Mouse (Mus musculus): ENCODE measurements around the gene Tspan3.
A peak's percentile ranks its signal among the peaks of the same experiment; 100 is the strongest.

The Tspan3 gene

GRCm38 (mm10) chr9:56158077-56158476 is 7.2 kb downstream of the Tspan3 start:
- no peak for DNase-seq (ENCODE audit: low spot score)

DNA sequence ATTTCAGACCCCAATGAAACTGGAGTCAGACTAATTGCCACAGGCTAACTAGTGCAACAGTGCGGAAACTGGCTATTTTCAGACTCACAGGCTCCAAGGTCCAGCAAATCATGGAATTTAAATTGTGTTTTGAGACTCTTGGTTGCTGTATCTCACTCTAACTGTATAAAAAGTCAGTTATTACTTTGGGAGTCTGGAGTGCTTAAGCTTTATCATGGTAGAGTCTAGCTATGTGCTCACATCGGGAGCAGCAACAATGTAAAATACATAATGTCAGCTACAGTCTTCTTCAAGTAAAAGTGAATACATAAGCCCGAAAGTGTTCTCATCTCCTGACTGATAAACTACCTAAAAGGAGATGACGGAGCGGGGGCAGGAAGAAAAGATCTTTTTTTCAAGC is 10.7 kb downstream of the Tspan3 start:
- no peak for DNase-seq (ENCODE audit: low spot score)

- no peak for DNase-seq (ENCODE audit: low spot score)
These were observed 12.7 kb downstream of the Tspan3 start for GRCm38 (mm10) chr9:56152482-56153007.

DNA sequence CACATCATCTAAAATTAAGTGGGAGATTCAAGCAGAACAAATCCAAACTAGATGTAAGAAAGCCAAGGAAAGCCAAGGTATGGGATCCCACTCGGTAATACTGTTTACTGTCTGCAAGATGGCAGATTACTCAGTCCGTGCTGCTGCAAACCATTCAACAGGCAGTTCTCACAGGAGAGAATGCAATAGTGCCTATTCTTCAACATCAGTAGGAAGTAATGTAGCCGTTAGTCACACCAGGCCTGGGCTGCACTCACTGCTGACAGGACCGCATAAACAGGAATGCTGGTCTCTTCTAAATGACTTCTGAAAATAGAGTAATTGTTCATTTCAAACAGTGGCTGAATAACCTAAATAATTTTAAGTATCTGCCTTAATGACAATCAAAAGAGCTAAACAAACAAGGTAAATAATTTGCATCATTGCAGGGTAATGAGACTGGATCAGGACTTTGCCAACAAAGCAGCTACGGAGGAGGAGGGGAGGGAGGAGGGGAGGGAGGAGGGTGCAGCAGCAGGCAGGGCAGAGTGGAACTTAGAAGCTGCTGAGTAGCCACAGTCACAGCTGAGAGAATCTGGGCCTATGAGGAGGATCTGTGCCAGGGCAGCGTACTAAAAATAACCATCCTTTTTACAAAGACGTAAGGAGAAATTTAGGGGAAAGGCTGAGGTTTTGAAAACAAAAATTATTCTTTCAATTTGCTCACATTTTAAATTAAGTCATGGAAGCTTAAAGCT is 13.4 kb downstream of the Tspan3 start:
- DNase-seq (ENCODE audit: low spot score): no peak

GRCm38 (mm10) chr9:56146326-56146923 is 18.9 kb downstream of the Tspan3 start:
- no peak for DNase-seq (ENCODE audit: low spot score)

DNA sequence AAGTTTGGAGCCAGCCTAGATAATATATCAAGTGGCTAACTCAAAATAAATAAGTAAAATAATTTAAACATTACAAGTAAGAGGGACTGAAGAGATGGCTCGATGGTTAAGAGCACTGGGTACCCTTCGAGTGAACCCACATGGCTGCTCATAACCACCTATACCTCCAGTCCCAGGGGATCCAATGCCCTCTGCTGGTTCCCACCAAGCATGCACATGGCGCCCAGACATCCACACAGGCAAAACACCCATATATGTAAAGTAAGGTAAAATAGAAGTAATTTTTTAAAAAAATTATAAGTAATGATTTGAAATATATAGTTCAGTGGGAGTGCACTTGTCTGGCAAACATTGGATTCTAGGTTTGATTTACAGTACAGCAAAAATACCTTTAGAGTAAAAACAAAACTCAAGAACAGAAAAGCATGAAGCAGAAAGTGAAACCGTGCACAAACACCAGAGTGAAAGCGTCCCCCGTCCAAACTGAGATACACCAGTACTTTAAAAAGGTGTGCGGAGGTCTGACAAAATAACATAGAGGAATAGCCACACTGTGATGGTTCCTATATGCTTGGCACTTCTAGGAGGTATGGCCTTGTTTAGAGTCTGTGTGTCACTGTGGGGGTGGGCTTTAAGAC is 20.8 kb downstream of the Tspan3 start:
- DNase-seq (ENCODE audit: low spot score): no peak

DNA sequence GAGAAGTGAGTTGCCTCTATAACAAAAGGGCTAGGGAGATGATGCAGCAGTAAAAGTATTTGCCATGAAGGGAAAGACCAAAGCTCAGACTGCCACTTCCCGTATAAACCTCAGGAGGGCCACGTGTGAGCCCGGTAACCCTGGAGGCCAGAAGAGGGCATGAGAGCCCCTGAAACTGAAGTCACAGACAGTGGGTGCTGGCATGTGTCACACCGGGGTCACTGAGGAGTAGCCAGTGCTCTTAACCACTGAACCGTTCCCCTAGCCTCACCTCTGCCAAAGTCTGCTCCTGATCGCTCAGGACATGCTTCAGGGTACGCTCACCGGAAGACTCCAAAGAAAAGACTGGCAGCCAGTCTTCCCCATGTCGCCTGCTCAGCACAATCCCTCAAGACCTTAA is 23.5 kb downstream of the Tspan3 start:
- DNase-seq (ENCODE audit: low spot score): no peak

- no peak for DNase-seq (ENCODE audit: low spot score)
These were observed 29.6 kb downstream of the Tspan3 start for GRCm38 (mm10) chr9:56135590-56136197.

DNA sequence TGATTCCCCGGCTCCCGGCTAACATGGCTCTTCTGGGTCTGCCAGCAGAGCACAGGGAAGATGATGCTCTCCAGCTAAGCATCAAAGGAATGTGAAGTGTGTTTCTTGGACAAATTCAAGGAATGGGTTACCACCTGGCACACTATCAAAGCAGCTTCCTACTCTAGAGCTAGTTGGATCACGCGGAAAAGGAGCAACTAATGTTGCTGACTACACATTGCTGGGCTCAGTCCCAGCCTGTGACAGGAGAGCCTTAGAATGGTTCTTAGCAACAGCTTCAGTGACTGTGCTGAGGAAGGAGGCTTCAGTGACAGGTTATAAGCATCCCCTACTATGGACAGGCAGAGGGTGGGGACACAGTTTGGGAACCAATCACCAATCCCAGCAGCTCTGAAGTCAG is 30.7 kb downstream of the Tspan3 start:
- DNase-seq (ENCODE audit: low spot score): no peak

DNA sequence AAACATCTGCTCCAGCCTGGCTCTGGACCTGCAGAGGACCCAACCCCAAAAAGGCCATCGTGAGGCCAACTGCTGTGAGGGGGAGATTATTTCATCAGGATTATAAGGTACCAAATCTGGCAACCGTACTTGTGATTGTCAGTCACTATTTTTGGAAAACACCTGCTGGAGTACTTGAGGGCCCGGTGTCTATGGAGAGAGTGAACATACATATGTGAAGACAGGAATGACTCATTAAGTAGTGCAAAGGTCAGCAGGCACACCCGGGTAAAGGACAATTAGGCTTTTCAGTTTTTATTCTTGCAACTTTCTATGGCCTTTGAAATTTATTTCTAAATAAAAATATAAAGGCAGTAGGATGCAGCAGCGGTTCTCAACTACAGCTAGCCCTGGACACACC is 31.3 kb downstream of the Tspan3 start:
- no peak for DNase-seq (ENCODE audit: low spot score)

DNA sequence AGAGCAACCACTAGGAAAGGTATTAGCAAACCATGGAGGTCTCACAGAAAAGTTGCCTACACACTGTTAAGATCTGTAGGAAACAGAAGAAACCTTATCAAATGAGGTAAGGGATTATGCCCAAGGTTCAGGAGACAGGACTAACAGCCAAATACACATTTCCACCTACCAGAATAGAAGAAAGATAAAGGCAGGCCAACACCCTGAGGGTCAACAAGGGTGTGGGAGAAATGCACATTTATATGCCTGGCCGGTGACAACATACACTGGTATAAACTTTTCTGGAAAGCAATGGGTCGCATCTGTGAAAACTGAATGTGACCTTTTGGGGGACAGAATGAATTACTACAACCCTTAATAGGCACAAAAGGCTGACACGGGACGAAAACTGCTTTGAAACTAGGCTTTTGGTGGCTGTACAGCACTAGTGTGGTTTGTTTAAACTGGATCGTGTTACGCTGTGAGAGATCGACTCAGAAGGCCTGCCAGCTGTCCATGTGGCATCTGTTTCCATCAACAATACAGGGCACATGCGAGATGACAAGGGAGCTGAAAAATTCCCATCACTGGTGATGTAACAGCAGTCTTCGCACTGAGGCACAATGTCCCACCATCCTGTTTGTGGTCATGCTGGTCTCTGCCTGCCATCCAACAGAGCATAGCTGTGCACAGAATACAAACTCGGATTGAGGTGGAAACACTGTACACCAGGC is 33.3 kb downstream of the Tspan3 start:
- no peak for DNase-seq (ENCODE audit: low spot score)

DNA sequence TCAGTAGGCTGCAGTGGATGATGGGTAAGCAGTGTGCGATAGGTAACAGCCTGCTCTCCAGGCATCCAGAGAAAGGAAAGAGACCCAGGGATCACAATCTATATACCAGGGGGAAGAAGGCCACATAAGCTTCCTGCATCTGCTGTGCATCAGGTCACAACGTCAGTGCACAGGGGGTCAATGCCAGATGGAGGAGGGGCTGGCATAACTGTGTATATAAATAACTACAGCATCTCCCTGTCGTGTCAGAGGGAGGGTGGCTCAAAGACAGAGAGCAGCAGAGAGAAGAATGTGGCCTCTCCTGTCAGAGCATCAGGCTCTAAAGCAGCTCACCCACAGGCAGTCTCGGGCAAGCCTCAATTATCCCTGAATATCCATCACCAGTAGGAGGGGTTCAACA is 34.7 kb downstream of the Tspan3 start:
- DNase-seq (ENCODE audit: low spot score): no peak

DNA sequence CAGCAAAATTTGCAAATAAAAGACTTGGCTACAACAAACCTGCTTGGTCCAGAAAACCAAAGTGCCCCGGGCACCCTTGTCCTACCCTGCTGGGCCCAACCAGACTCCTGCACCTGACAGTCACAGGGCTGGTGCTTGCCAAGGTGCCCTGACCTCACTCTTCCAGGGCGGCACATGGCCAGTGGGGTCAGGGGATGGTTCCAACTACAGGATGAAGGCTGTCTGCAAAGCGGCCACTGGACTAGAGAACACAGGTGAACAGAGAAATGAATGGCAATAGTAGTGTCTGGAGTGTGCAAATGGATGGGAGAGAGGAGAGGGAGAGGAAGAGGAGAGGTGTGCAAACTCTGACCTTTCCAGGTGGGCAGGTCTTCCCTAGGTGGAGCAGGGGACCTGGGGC is 35.3 kb downstream of the Tspan3 start:
- no peak for DNase-seq (ENCODE audit: low spot score)

GRCm38 (mm10) chr9:56128331-56128730 is 36.9 kb downstream of the Tspan3 start:
- no peak for DNase-seq (ENCODE audit: low spot score)

DNA sequence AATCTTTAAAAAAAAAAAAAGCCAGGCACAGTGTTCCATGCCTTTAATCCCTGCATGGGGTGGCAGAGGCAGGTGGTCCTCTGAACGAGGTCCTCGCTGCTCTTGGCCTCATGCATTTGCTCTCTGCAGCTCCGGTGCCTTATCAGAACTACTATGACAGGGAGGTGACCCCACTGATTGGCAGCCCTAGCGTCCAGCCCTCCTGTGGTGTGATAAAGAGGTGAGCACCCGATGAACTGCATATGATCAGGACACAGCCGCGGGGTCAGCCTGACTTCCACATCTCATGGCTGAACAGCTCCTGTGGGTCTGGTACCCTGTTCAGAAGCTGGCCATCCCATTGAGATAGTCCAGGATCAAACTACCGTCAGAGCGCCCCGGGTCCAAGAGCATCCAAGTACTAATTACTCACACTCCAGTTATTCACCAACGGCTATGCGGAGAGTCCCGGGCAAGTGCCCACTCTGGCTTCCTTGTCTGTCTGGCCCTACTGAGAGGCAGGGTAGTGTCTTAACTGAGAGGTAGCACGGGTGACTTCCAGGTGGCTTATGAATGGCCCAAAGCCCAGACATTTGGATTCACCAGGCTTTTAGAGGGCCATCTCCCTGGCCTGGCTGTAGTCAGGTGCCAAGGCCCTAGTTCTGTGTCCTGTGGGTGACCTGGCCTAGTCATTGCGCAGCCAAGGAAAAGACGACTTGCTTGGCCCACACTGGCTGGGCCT is 38.7 kb downstream of the Tspan3 start:
- no peak for DNase-seq (ENCODE audit: low spot score)

DNA sequence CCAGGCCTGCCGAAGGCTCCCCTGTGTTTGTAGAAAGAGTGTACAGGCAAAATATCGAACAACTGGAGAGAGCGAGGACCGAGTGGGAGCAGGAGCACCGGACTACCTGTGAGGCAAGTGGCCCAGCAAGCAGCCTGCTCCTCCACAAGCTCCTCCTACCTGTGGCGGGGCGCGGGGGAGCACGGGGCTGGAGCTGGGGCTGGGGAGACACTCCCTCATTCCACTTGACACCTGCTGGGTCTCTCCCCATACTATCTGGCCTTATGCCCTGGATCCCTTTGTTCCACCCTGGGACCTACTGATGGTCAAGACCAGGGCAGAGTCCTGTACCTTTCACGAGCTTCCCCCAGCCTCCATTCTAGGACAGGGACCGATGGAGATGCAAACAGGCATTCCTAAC is 40.7 kb downstream of the Tspan3 start:
- no peak for DNase-seq (ENCODE audit: low spot score)

DNA sequence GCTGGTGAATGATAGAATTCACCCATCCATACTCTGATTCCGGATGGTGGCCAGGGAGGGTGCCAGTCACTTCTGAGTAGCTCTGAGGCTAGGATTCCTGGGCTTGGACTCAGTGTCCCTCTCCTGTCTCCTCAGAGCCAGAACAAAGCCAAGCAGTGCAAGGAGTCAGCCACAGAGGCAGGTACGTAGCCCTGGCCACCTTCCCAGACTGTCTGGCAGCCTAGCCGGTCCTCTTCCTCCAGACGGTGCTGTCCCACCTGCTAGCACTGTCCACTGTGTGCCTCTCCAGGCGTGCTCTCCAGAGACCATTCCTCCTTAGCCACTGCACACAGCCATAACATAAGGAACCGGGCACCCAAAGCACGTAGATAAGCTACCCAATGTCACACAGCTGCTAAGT is 41.7 kb downstream of the Tspan3 start:
- DNase-seq (ENCODE audit: low spot score): no peak

DNA sequence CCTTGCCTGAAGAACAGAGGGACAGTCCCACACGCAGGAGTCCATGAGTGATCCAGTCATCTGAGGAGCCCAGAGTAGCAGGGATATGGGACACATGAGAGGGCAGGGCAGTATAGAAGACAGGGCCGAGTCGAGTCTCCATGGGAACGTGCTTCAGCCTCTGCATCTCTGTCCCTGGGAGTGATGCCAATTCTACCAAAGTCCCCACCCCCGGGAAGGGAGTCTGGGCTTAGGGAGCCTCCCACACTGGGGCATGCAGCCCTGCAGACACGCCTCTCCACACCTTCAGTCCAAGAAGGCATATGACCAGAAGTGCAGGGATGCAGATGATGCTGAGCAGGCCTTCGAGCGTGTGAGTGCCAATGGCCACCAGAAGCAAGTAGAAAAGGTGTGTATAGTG is 42.3 kb downstream of the Tspan3 start:
- DNase-seq (ENCODE audit: low spot score): peak; percentile 46

- no peak for DNase-seq (ENCODE audit: low spot score)
These were observed 44.2 kb downstream of the Tspan3 start for GRCm38 (mm10) chr9:56121097-56121496.

DNA sequence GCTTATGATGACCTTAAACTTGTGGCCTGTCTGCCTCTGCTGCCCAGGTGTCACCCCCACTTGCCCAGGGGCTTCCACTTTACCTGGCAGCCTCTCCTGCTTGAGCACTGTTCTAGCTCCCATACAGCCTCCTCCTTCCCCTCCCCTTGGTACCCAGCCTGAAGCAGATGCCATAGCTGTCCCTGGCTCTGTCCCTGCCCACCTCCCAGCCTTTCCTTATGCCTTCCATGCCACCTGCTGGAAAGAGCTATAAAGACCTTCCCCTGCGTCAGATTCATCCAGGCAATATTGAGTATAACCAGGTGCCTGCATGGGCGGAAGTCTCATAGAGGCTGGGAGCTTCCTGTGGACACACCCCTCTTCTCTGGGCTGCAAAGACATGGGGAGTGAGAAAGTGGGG is 45.6 kb downstream of the Tspan3 start:
- no peak for DNase-seq (ENCODE audit: low spot score)

DNA sequence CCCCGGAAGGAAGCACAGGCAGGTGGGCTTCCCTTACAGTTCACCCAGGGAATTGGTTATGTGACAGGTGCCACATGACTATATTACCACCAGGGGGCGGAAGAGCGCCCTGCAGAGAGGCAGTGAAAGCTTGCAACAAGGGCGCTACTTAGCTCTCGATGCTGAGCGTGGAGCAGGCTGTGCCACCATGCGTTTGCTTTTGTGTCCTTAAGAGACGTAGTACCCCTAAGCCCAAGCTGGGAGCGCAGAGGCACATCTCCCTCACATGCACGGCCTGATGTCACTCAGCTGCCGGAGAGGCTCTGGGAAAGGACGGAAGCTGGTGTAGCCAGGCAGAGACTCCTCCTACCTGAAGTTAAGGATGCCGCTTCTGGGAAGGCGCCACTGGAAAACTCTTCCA is 46.7 kb downstream of the Tspan3 start:
- peak; percentile 64 for DNase-seq (ENCODE audit: low spot score)

DNA sequence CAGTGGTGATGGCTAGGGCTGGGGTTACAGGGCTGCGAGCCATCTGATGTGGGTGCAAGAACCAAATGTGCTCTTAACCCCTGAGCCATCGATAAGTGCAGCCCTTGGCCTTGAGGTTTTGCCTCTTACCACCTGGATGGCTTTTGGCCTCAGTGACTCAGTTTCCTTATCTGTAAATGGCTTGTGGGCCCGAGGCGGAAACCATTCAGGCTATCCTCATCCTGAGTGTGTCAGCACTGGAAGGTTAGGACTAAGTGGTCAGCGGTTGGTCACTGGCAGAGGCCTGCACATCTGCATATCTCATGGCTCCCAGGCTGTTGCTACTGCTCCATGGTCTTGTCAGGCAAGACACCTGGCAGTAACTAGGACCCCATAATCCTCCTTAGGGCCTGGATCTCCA is 47.2 kb downstream of the Tspan3 start:
- DNase-seq (ENCODE audit: low spot score): no peak

All from ovary, postnatal 36 days (tissue).